Mouse (Mus musculus) B cell, adult 2 months (primary cell): Measurements from ENCODE around the gene Iqgap3.

Experiments
- DNase-seq, 2 experiments: peaks; one replicate each; pipeline ENCODE4 v3.0.0; 2022

The Iqgap3 gene

GRCm38 (mm10) chr3:88081345-88082223 lies at the start of gene Iqgap3:
Iqgap3 (plus strand) TSS chr3:88081971.
- DNase-seq, result peak; percentile 80 to 83

- no peak for DNase-seq
Observed at GRCm38 (mm10) chr3:88033506-88033905, 48.3 kb upstream of the Iqgap3 start.

- DNase-seq, result no peak
Observed at GRCm38 (mm10) chr3:88035561-88036293, 46.0 kb upstream of the Iqgap3 start.

GRCm38 (mm10) chr3:88042661-88043421 lies 38.9 kb upstream of the Iqgap3 start, which contains the start of gene Gpatch4:
Gpatch4 (plus strand) TSS chr3:88043108.
- DNase-seq, result peak; percentile 83 to 85

GRCm38 (mm10) chr3:88049532-88049931 lies 32.2 kb upstream of the Iqgap3 start:
- DNase-seq, result no peak

GRCm38 (mm10) chr3:88057030-88057429 lies 24.7 kb upstream of the Iqgap3 start:
- no peak for DNase-seq

- DNase-seq, result peak; percentile 84 to 88
Observed at GRCm38 (mm10) chr3:88057902-88058696, 23.7 kb upstream of the Iqgap3 start, which contains the start of gene Naxe. Naxe (minus strand) TSS chr3:88058495.

GRCm38 (mm10) chr3:88068386-88068785 lies 13.4 kb upstream of the Iqgap3 start:
- DNase-seq, result no peak

- DNase-seq, result peak; percentile 92 to 94
Observed at GRCm38 (mm10) chr3:88071783-88072182, 10.0 kb upstream of the Iqgap3 start.

GRCm38 (mm10) chr3:88073631-88074030 lies 8.1 kb upstream of the Iqgap3 start:
- no peak for DNase-seq

- no peak for DNase-seq
Observed at GRCm38 (mm10) chr3:88074351-88074750, 7.4 kb upstream of the Iqgap3 start.

GRCm38 (mm10) chr3:88074766-88075165 lies 7.0 kb upstream of the Iqgap3 start:
- no peak for DNase-seq

GRCm38 (mm10) chr3:88077441-88077840 lies 4.3 kb upstream of the Iqgap3 start:
- no peak for DNase-seq

GRCm38 (mm10) chr3:88078204-88078603 lies 3.6 kb upstream of the Iqgap3 start, which contains the start of gene Ttc24:
Ttc24 (minus strand) TSS chr3:88078304.
- DNase-seq, result no peak

- DNase-seq, result peak in 1 of 2 experiments; percentile 23
Observed at GRCm38 (mm10) chr3:88082224-88082618, 450 bp downstream of the Iqgap3 start.

- peak; percentile 30 to 44 for DNase-seq
Observed at GRCm38 (mm10) chr3:88082663-88083062, 892 bp downstream of the Iqgap3 start.

GRCm38 (mm10) chr3:88084001-88084400 lies 2.2 kb downstream of the Iqgap3 start:
- DNase-seq, result no peak

GRCm38 (mm10) chr3:88085459-88085858 lies 3.7 kb downstream of the Iqgap3 start:
- no peak for DNase-seq

- peak; percentile 59 to 64 for DNase-seq
Observed at GRCm38 (mm10) chr3:88087688-88088087, 5.9 kb downstream of the Iqgap3 start.

- no peak for DNase-seq
Observed at GRCm38 (mm10) chr3:88090106-88090505, 8.3 kb downstream of the Iqgap3 start.

- no peak for DNase-seq
Observed at GRCm38 (mm10) chr3:88090616-88091015, 8.8 kb downstream of the Iqgap3 start.

- no peak for DNase-seq
Observed at GRCm38 (mm10) chr3:88094126-88094525, 12.4 kb downstream of the Iqgap3 start.
